Comparison of ENCODE assay signal across 9 mouse cellular contexts in the genomic region with DNA sequence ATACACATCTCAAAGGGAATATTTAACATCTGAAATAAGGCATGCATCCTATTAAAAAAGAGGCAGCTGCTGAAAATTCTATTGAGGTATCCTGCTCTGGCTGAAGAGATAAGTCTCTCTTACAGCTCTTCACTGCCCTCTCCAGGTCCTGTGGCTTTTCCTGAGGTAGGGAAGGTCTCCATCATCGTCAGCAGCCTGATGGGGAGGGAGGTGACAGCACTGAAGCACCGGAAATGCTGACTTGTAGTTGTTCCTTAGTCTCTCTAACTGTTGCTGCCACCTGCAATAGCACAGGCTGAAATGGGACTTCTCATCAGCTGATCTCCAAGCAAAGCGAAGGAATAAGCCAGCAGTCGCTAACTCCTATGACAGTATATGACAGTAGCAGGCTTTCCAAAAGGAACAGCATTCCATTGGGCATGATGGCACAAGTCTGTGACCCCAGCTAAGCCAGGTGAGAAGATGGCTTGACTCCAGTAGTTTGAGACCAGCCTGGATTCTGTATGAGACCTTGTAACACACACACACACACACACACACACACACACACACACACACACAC.
DNase-seq lines count a peak whose midpoint lies in the region; ATAC-seq and TF ChIP-seq lines count a peak whose summit lies in the region.
"Had no signal": no experiment of that assay in that cellular context is flagged by ENCODE, and none has a peak within 500 bp of the region (broad histone marks: within the 10 kb centered on the region; RNA-seq: fewer than 3 reads in every experiment).

No protein-coding gene starts in this region.

- H3K36me3 ChIP-seq in lung, embryonic 14.5 days (ENCODE audit: insufficient read depth), result no peaks in the 10 kb centered on the region
- H3K36me3 ChIP-seq in kidney, postnatal 0 days (ENCODE audit: insufficient read depth, low read length), result no peaks in the 10 kb centered on the region
- no peaks in the 10 kb centered on the region for H3K36me3 ChIP-seq in stomach, postnatal 0 days (ENCODE audit: control insufficient read depth, insufficient read depth, low read length)
- H3K36me3 ChIP-seq: embryonic facial prominence, embryonic 15.5 days had no signal

- TF ChIP-seq EP300 in stomach, postnatal 0 days (optimal IDR thresholded peaks at IDR 0.05), result no peak

- H3K4me1 ChIP-seq in lung, embryonic 14.5 days (ENCODE audit: insufficient read depth), result no peaks in the 10 kb centered on the region
- no peaks in the 10 kb centered on the region for H3K4me1 ChIP-seq in lung, adult 2 months (ENCODE audit: control insufficient read depth, insufficient read depth, low read length)
- no peaks in the 10 kb centered on the region for H3K4me1 ChIP-seq in kidney, postnatal 0 days (replicated peaks; ENCODE audit: insufficient read depth, low read length)
- no peaks in the 10 kb centered on the region for H3K4me1 ChIP-seq in stomach, postnatal 0 days (replicated peaks; ENCODE audit: control insufficient read depth, insufficient read depth)
- H3K4me1 ChIP-seq: embryonic facial prominence, embryonic 15.5 days had no signal

- TF ChIP-seq POLR2A in lung, adult 2 months (IDR thresholded peaks at IDR 0.05; ENCODE audit: borderline replicate concordance, extremely low read depth, low read depth, low read length), result no peak

- H3K9me3 ChIP-seq in lung, embryonic 14.5 days (ENCODE audit: low read depth, low read length), result no peaks in the 10 kb centered on the region
- no peaks in the 10 kb centered on the region for H3K9me3 ChIP-seq in kidney, postnatal 0 days (replicated peaks; ENCODE audit: low read length)
- no peaks in the 10 kb centered on the region for H3K9me3 ChIP-seq in stomach, postnatal 0 days (ENCODE audit: control insufficient read depth, low read length)
- H3K9me3 ChIP-seq: embryonic facial prominence, embryonic 15.5 days had no signal

- H3K27me3 ChIP-seq in lung, embryonic 14.5 days (ENCODE audit: insufficient read depth, low read length), result no peaks in the 10 kb centered on the region
- no peaks in the 10 kb centered on the region for H3K27me3 ChIP-seq in kidney, postnatal 0 days (ENCODE audit: insufficient read depth, low read length)
- no peaks in the 10 kb centered on the region for H3K27me3 ChIP-seq in stomach, postnatal 0 days (ENCODE audit: control insufficient read depth, insufficient read depth, low read length)
- H3K27me3 ChIP-seq: embryonic facial prominence, embryonic 15.5 days had no signal

- H3K4me2 ChIP-seq in lung, embryonic 14.5 days, result no peak overlapping the region
- no peak overlapping the region for H3K4me2 ChIP-seq in kidney, postnatal 0 days (ENCODE audit: low read length)
- no peak overlapping the region for H3K4me2 ChIP-seq in stomach, postnatal 0 days (replicated peaks; ENCODE audit: low read depth)
- H3K4me2 ChIP-seq: embryonic facial prominence, embryonic 15.5 days had no signal

- no peak overlapping the region for H3K9ac ChIP-seq in lung, embryonic 14.5 days
- H3K9ac ChIP-seq in kidney, postnatal 0 days (ENCODE audit: low read depth, low read length), result no peak overlapping the region
- no peak overlapping the region for H3K9ac ChIP-seq in stomach, postnatal 0 days (ENCODE audit: low read length)
- H3K9ac ChIP-seq: embryonic facial prominence, embryonic 15.5 days had no signal

- 39% methylated on average over 4 of the region's 4 CpGs for WGBS in lung, embryonic 14.5 days
- WGBS in lung, adult 2 months, result 37% methylated on average over 4 of the region's 4 CpGs
- 35% methylated on average over 4 of the region's 4 CpGs for WGBS in kidney, postnatal 0 days
- 30% methylated on average over 4 of the region's 4 CpGs for WGBS in stomach, postnatal 0 days

- H3K27ac ChIP-seq in lung, embryonic 14.5 days (ENCODE audit: low read depth), result no peak overlapping the region
- no peak overlapping the region for H3K27ac ChIP-seq in kidney, postnatal 0 days
- H3K27ac ChIP-seq in stomach, postnatal 0 days (replicated peaks), result no peak overlapping the region
- H3K27ac ChIP-seq: embryonic facial prominence, embryonic 15.5 days had no signal

- peak; percentile 25; the same call in 1 of the 2 replicates for TF ChIP-seq CTCF in lung, embryonic 14.5 days (IDR thresholded peaks at IDR 0.05; ENCODE audit: low read depth)
- no peak for TF ChIP-seq CTCF in lung, adult 2 months (IDR thresholded peaks at IDR 0.05; ENCODE audit: insufficient read depth, low read length)
- TF ChIP-seq CTCF in kidney, postnatal 0 days (IDR thresholded peaks at IDR 0.05; ENCODE audit: low read depth), result peak; percentile 56
- peak; percentile 70 for TF ChIP-seq CTCF in stomach, postnatal 0 days (IDR thresholded peaks at IDR 0.05; ENCODE audit: low read depth)

- no peak for ATAC-seq in lung, embryonic 14.5 days (ENCODE audit: insufficient read depth)
- no peak for ATAC-seq in kidney, postnatal 0 days (replicated peaks; ENCODE audit: low FRiP score, low read depth)
- ATAC-seq in stomach, postnatal 0 days (ENCODE audit: low FRiP score, low TSS enrichment), result 0 out of 2 replicates have a peak, but pooled peaks have one; percentile 47

- peak; percentile 16 to 32 for DNase-seq in cerebellum, postnatal 25 days
- DNase-seq in cerebellum, adult 11 months, result no peak
- peak; percentile 18 for DNase-seq in lung, embryonic 14.5 days
- no peak for DNase-seq in lung, adult 2 months
- peak; percentile 22 for DNase-seq in kidney, postnatal 0 days (ENCODE audit: low spot score)
- peak; percentile 33 for DNase-seq in stomach, postnatal 0 days (ENCODE audit: low spot score)
- DNase-seq in c-Kit-positive CD71-positive TER-119-positive erythroid progenitor cells, embryonic 14.5 days (ENCODE audit: low spot score), result no peak
- DNase-seq in spleen, adult 18-20 months, result no peak

- no peak overlapping the region for H3K4me3 ChIP-seq in lung, embryonic 14.5 days (ENCODE audit: low read depth, low read length)
- H3K4me3 ChIP-seq in lung, adult 2 months (replicated peaks; ENCODE audit: extremely low read depth, low read depth, low read length), result no peak overlapping the region
- no peak overlapping the region for H3K4me3 ChIP-seq in kidney, postnatal 0 days (replicated peaks; ENCODE audit: low read depth, low read length)
- no peak overlapping the region for H3K4me3 ChIP-seq in stomach, postnatal 0 days (ENCODE audit: low read depth, low read length)
- H3K4me3 ChIP-seq: embryonic facial prominence, embryonic 15.5 days had no signal

Comparison
In these comparisons a context has a peak if more than half of its experiments do, and no peak if none do; other contexts are left out.
1. DNase-seq: peak in cerebellum, postnatal 25 days (2 of 2), lung, embryonic 14.5 days (single experiment), kidney, postnatal 0 days (single experiment) and stomach, postnatal 0 days (single experiment); none in cerebellum, adult 11 months (single experiment), lung, adult 2 months (single experiment), c-Kit-positive CD71-positive TER-119-positive erythroid progenitor cells, embryonic 14.5 days (single experiment) and spleen, adult 18-20 months (0 of 2).